Mouse (Mus musculus) neural tube, embryonic 12.5 days (tissue): ENCODE measurements around the gene Mtx1. TPM values are rescaled to one million over a fixed set of nuclear protein-coding genes. Genes with fewer than 3 reads are reported as not detected.

Experiments used
- microRNA counts: library from miRNA; unstranded; fragments of <30 nt; microRNA quantifications from one replicate; lab custom pipeline; 2017
- microRNA-seq: library from miRNA; unstranded; fragments of <30 nt; microRNA quantifications from one replicate; pipeline ENCODE4, GENCODE M21; 2017
- polyA plus RNA-seq: library from polyadenylated mRNA; unstranded; fragments of >200 nt; fragmentation: Nextera tagmentation; extraction: Ambion mirVana; gene quantifications from 2 replicates; pipeline ENCODE4 v1.2.1, GENCODE M21; 2016

Gene Mtx1
- polyA plus RNA-seq, 1 experiment from 2014 or later = 174 TPM

MicroRNA genes within 50 kb of the gene (microRNA counts, 519-probe panel; counts per million panel counts)
- 342 counts per million, percentile 67 among the panel's probes with 10 or more counts for microRNA mmu-miR-92b (lab: Ali Mortazavi, UCI)

Small RNA genes lying within 50 kb of the gene (microRNA-seq; reads per million reads assigned to microRNA genes)
- gene Mir92b = 10,100 reads per million, percentile 96 among the genes with 10 or more reads in this experiment

Other genes with a start within 250 kb of the Mtx1 start
- 70.2 and 78.8 TPM in 2 replicates for gene Rusc1, start 133.8 kb downstream of the Mtx1 start, polyA plus RNA-seq
- not detected in 2 replicates for gene Gm43738, start 126.0 kb downstream of the Mtx1 start, polyA plus RNA-seq
- 353 and 354 TPM in 2 replicates for gene Fdps, start 125.1 kb downstream of the Mtx1 start, polyA plus RNA-seq
- 0.43 and 0.46 TPM in 2 replicates for gene Pklr, start 90.9 kb downstream of the Mtx1 start, polyA plus RNA-seq
- 19.5 and 23.2 TPM in 2 replicates for gene Hcn3, start 66.9 kb downstream of the Mtx1 start, polyA plus RNA-seq
- 38.5 and 43.0 TPM in 2 replicates for gene Clk2, start 62.3 kb downstream of the Mtx1 start, polyA plus RNA-seq
- gene Scamp3, start 49.6 kb downstream of the Mtx1 start, polyA plus RNA-seq = 109 and 110 TPM in 2 replicates
- 34.1 and 42.5 TPM in 2 replicates for gene Fam189b, start 43.9 kb downstream of the Mtx1 start, polyA plus RNA-seq
- 44.0 and 50.3 TPM in 2 replicates for gene Gba, start 24.2 kb downstream of the Mtx1 start, polyA plus RNA-seq
- gene Thbs3, start 11.9 kb downstream of the Mtx1 start, polyA plus RNA-seq = 46.4 and 48.2 TPM in 2 replicates
- 0.84 and 1.1 TPM in 2 replicates for gene Muc1, start 2.0 kb upstream of the Mtx1 start, polyA plus RNA-seq
- gene Krtcap2, start 18.9 kb upstream of the Mtx1 start, polyA plus RNA-seq = 232 and 252 TPM in 2 replicates
- gene Trim46, start 19.2 kb upstream of the Mtx1 start, polyA plus RNA-seq = 32.4 and 33.5 TPM in 2 replicates
- gene Dpm3, start 32.3 kb upstream of the Mtx1 start, polyA plus RNA-seq = 76.4 and 83.4 TPM in 2 replicates
- gene Slc50a1, start 43.5 kb upstream of the Mtx1 start, polyA plus RNA-seq = 39.0 and 40.2 TPM in 2 replicates
- gene Efna1, start 54.1 kb upstream of the Mtx1 start, polyA plus RNA-seq = 14.4 and 15.9 TPM in 2 replicates
- 51.3 and 54.7 TPM in 2 replicates for gene Efna3, start 95.9 kb upstream of the Mtx1 start, polyA plus RNA-seq
- gene Efna4, start 110.9 kb upstream of the Mtx1 start, polyA plus RNA-seq = 15.8 and 17.8 TPM in 2 replicates
- 37.1 and 40.4 TPM in 2 replicates for gene Adam15, start 122.9 kb upstream of the Mtx1 start, polyA plus RNA-seq
- gene Dcst2, start 134.9 kb upstream of the Mtx1 start, polyA plus RNA-seq = 0.10 and 0.17 TPM in 2 replicates
- 0.57 and 0.68 TPM in 2 replicates for gene Dcst1, start 138.2 kb upstream of the Mtx1 start, polyA plus RNA-seq
- 0.70 and 0.71 TPM in 2 replicates for gene Zbtb7b, start 167.7 kb upstream of the Mtx1 start, polyA plus RNA-seq
- 0.37 and 0.46 TPM in 2 replicates for gene Lenep, start 175.7 kb upstream of the Mtx1 start, polyA plus RNA-seq
- 33.4 and 35.0 TPM in 2 replicates for gene Flad1, start 184.8 kb upstream of the Mtx1 start, polyA plus RNA-seq
- 252 and 272 TPM in 2 replicates for gene Cks1b, start 191.3 kb upstream of the Mtx1 start, polyA plus RNA-seq
- gene Shc1, start 191.4 kb upstream of the Mtx1 start, polyA plus RNA-seq = 51.4 and 57.5 TPM in 2 replicates
- gene Pygo2, start 203.1 kb upstream of the Mtx1 start, polyA plus RNA-seq = 55.9 and 57.3 TPM in 2 replicates
- 15.5 and 16.8 TPM in 2 replicates for gene Pbxip1, start 209.6 kb upstream of the Mtx1 start, polyA plus RNA-seq
- gene Pmvk, start 227.5 kb upstream of the Mtx1 start, polyA plus RNA-seq = 81.6 and 84.1 TPM in 2 replicates